Mouse (Mus musculus): Measurements from ENCODE around the gene Gckr. TPM values are rescaled to one million over a fixed set of nuclear protein-coding genes. Genes with fewer than 3 reads are reported as not detected.

Gckr gene
- polyA plus RNA-seq, 1 experiment from 2014 or later, result 0.17 TPM

Other genes starting within 250 kb of the Gckr start
- gene Atraid, start 249.1 kb upstream of the Gckr start, polyA plus RNA-seq (2016; fragmentation: Nextera tagmentation; extraction: Ambion mirVana), result 117 and 118 TPM in 2 replicates
- 11.8 and 12.4 TPM in 2 replicates for gene Slc5a6, start 248.5 kb upstream of the Gckr start, polyA plus RNA-seq (2016; fragmentation: Nextera tagmentation; extraction: Ambion mirVana)
- 40.6 and 41.0 TPM in 2 replicates for gene Cad, start 242.7 kb upstream of the Gckr start, polyA plus RNA-seq (2016; fragmentation: Nextera tagmentation; extraction: Ambion mirVana)
- gene Dnajc5g, start 191.2 kb upstream of the Gckr start, polyA plus RNA-seq (2016; fragmentation: Nextera tagmentation; extraction: Ambion mirVana), result not detected in 2 replicates
- 0.22 and 0.52 TPM in 2 replicates for gene Slc30a3, start 189.2 kb upstream of the Gckr start, polyA plus RNA-seq (2016; fragmentation: Nextera tagmentation; extraction: Ambion mirVana)
- gene Trim54, start 180.7 kb upstream of the Gckr start, polyA plus RNA-seq (2016; fragmentation: Nextera tagmentation; extraction: Ambion mirVana), result 1.4 and 1.7 TPM in 2 replicates
- gene Ucn, start 158.6 kb upstream of the Gckr start, polyA plus RNA-seq (2016; fragmentation: Nextera tagmentation; extraction: Ambion mirVana), result not detected in 2 replicates
- 64.8 and 72.0 TPM in 2 replicates for gene Mpv17, start 143.2 kb upstream of the Gckr start, polyA plus RNA-seq (2016; fragmentation: Nextera tagmentation; extraction: Ambion mirVana)
- gene Gm29609, start 117.5 kb upstream of the Gckr start, polyA plus RNA-seq (2016; fragmentation: Nextera tagmentation; extraction: Ambion mirVana), result 1.3 and 2.3 TPM in 2 replicates
- 95.9 and 104 TPM in 2 replicates for gene Gtf3c2, start 117.3 kb upstream of the Gckr start, polyA plus RNA-seq (2016; fragmentation: Nextera tagmentation; extraction: Ambion mirVana)
- gene Snx17, start 104.2 kb upstream of the Gckr start, polyA plus RNA-seq (2016; fragmentation: Nextera tagmentation; extraction: Ambion mirVana), result 152 TPM in 2 replicates
- gene Eif2b4, start 104.0 kb upstream of the Gckr start, polyA plus RNA-seq (2016; fragmentation: Nextera tagmentation; extraction: Ambion mirVana), result 70.2 and 74.4 TPM in 2 replicates
- gene Zfp513, start 95.1 kb upstream of the Gckr start, polyA plus RNA-seq (2016; fragmentation: Nextera tagmentation; extraction: Ambion mirVana), result 18.7 and 20.0 TPM in 2 replicates
- 144 and 147 TPM in 2 replicates for gene Ppm1g, start 76.8 kb upstream of the Gckr start, polyA plus RNA-seq (2016; fragmentation: Nextera tagmentation; extraction: Ambion mirVana)
- gene Nrbp1, start 56.6 kb upstream of the Gckr start, polyA plus RNA-seq (2016; fragmentation: Nextera tagmentation; extraction: Ambion mirVana), result 151 and 155 TPM in 2 replicates
- gene Gm9970, start 56.2 kb upstream of the Gckr start, polyA plus RNA-seq (2016; fragmentation: Nextera tagmentation; extraction: Ambion mirVana), result 0.43 and 1.1 TPM in 2 replicates
- 14.7 and 18.6 TPM in 2 replicates for gene Krtcap3, start 45.8 kb upstream of the Gckr start, polyA plus RNA-seq (2016; fragmentation: Nextera tagmentation; extraction: Ambion mirVana)
- 53.6 and 58.0 TPM in 2 replicates for gene Ift172, start 6.3 kb upstream of the Gckr start, polyA plus RNA-seq (2016; fragmentation: Nextera tagmentation; extraction: Ambion mirVana)
- 91.0 and 94.6 TPM in 2 replicates for gene Fndc4, start 1.4 kb upstream of the Gckr start, polyA plus RNA-seq (2016; fragmentation: Nextera tagmentation; extraction: Ambion mirVana)
- gene Zfp512, start 155.0 kb downstream of the Gckr start, polyA plus RNA-seq (2016; fragmentation: Nextera tagmentation; extraction: Ambion mirVana), result 76.7 and 88.4 TPM in 2 replicates
- gene 4930548H24Rik, start 188.3 kb downstream of the Gckr start, polyA plus RNA-seq (2016; fragmentation: Nextera tagmentation; extraction: Ambion mirVana), result 0.13 and 0.20 TPM in 2 replicates
- gene Gpn1, start 197.3 kb downstream of the Gckr start, polyA plus RNA-seq (2016; fragmentation: Nextera tagmentation; extraction: Ambion mirVana), result 79.8 and 80.7 TPM in 2 replicates
- 39.6 and 41.5 TPM in 2 replicates for gene Slc4a1ap, start 229.6 kb downstream of the Gckr start, polyA plus RNA-seq (2016; fragmentation: Nextera tagmentation; extraction: Ambion mirVana)
- gene Supt7l, start 230.4 kb downstream of the Gckr start, polyA plus RNA-seq (2016; fragmentation: Nextera tagmentation; extraction: Ambion mirVana), result 31.0 and 33.1 TPM in 2 replicates